Mouse (Mus musculus) left cerebral cortex, postnatal 14 days (tissue): Measurements from ENCODE around the gene Tubb2b. TPM values are rescaled to one million over a fixed set of nuclear protein-coding genes. Genes with fewer than 3 reads are reported as not detected.

Experiments used
- DNase-seq, 2 experiments: peaks; one replicate each; pipeline ENCODE4 v3.0.0; 2021 to 2022; ENCODE audit warnings: low spot score in 2 of 2, mixed read lengths in 1 of 2
- intact Hi-C: fragments of 180-260 bp; cut with DNase I; formaldehyde crosslinking; loops from one replicate; pipeline ENCODE4 v1.15.1; 2025
- long read RNA-seq, 2 experiments: library from polyadenylated mRNA; stranded (forward); transcript quantifications; one replicate each; pipeline ENCODE4 v2.0.0; 2021
- total RNA-seq, 2 experiments: library from RNA; stranded (reverse); gene quantifications; 2 replicates each; pipeline ENCODE4 v1.2.3; 2021

Gene Tubb2b
- 100 to 1,000 TPM; 348 to 398 TPM for total RNA-seq
- long read RNA-seq, experiment 1, transcript Tubb2b-201 (4 exons, 2,182 nt): major isoform, 21 of 49 reads
- long read RNA-seq, experiment 1, partial matches to known transcripts: 7 of 49 reads
- long read RNA-seq, experiment 1, other reads (novel, unspliced or antisense): 21 of 49 reads
- long read RNA-seq, experiment 2, transcript Tubb2b-201 (4 exons, 2,182 nt): major isoform, 47 of 68 reads
- long read RNA-seq, experiment 2, partial matches to known transcripts: 5 of 68 reads
- long read RNA-seq, experiment 2, other reads (novel, unspliced or antisense): 16 of 68 reads

GRCm38 (mm10) chr13:34130226-34130731, at the start of gene Tubb2b:
TSS of gene Tubb2b (minus strand) at chr13:34130466.
- intact Hi-C loops: loop anchor here (5.0 kb wide), 1 partner anchor 33 kb away; no protein-coding TSS in a partner anchor
- peak; percentile 82 to 83 for DNase-seq

- DNase-seq: no peak
- intact Hi-C loops: no loop called here
These were observed 43.8 kb upstream of the Tubb2b start for GRCm38 (mm10) chr13:34174025-34174424.

DNA sequence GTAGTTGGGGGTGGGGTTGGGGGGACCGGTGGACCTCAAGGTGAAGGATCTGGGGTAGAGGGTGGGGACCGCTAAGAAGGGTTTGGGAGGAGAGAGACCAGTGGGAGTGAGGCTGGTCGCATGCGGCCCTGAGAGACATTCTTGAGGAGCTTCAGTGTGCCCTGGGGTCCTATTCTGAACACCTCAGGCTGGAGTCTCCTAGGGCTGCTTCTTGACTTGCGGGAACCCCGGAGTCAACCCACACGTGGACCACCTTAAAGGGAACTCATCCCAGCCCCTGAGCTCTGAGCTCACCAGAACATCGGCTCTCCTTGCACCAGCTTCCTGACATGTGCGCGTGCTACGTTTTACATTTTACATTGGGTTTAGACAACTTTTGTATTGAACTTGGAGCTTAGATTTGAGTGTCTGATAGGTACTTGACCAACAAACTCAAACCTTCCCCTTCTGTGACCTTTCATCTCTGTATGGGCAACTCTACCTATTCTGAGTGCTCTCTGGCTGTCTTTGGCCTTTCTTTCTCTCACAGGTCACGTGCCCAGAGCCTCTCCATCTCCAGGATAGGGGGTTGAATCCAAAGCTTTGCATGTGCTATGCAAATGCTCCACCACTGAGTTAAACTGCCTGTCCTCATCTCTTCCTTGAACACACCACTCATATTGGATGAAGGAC, 33.2 kb upstream of the Tubb2b start:
- intact Hi-C loops: no loop called here
- DNase-seq: no peak

DNA sequence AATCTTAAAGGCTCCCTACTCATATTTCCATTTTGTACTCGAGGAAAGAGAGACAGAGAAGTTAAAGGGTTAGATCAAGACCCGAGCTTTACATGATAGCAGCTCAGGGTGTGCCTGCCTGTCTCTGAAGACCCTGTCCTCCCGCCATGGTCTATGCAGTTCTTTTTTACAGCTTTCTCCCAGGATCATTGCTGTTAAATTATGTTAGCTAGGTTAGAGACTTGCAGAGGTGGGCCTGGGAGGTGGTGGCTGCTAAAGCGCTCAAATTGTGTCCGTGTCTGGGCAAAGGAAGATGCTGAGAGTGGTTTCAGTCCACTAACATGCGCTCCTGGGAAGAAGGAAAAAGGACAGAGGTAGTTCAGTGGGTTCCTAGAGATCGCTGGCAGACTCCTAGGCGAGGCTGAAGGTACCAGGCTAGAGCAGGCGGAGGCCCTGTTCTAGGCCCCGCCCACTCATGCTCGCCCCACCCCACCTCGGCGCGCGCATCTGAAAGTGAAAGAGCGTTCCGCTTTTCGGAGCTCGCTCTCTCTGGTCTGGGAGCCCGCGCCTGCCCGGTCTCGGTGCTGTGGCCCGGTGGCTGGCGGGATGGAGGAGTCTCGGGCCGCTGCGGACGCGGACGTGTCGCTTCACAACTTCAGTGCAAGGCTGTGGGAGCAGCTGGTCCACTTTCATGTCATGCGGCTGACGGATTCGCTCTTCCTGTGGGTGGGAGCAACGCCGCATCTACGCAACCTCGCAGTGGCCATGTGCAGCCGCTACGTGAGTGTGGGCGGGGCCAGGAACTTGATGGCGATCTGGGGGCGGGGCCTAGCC, 32.4 kb upstream of the Tubb2b start, which contains the start of gene Psmg4:
TSS of gene Psmg4 (plus strand) at position 474 of the 813 bp plus-strand sequence.
- intact Hi-C loops: no loop called here
- peak; percentile 91 to 95 for DNase-seq

- no peak for DNase-seq
- intact Hi-C loops: no loop called here
These were observed 29.7 kb upstream of the Tubb2b start for GRCm38 (mm10) chr13:34159926-34160325.

DNA sequence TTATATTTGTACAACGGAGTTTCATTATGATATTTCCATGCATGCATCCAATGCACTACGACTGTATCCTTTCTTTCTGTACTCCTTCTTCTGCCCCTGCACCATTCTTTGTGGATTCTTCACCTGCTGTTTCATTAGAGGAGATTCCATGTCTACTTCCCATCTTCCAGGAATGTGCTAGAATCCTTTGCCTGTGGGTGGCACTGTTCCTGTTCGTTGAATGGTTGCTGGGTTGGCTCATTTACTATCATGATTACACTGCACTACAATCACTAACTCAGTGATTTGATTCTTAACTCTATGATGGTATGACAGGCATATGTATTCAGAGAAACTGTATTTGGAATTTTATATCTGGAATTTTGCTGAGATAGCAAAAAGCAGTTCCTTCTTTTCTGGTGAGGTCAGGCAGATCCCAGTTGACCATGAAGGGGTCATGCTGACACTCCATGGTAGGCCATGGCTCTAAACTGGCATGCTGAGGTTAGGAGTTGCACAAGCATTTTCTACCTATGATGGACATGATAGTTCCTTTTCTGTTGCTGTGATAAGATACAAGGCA, 27.4 kb upstream of the Tubb2b start:
- intact Hi-C loops: no loop called here
- no peak for DNase-seq

GRCm38 (mm10) chr13:34156840-34157185, 26.5 kb upstream of the Tubb2b start:
- peak in 1 of 2 experiments; percentile 26 for DNase-seq
- intact Hi-C loops: no loop called here

DNA sequence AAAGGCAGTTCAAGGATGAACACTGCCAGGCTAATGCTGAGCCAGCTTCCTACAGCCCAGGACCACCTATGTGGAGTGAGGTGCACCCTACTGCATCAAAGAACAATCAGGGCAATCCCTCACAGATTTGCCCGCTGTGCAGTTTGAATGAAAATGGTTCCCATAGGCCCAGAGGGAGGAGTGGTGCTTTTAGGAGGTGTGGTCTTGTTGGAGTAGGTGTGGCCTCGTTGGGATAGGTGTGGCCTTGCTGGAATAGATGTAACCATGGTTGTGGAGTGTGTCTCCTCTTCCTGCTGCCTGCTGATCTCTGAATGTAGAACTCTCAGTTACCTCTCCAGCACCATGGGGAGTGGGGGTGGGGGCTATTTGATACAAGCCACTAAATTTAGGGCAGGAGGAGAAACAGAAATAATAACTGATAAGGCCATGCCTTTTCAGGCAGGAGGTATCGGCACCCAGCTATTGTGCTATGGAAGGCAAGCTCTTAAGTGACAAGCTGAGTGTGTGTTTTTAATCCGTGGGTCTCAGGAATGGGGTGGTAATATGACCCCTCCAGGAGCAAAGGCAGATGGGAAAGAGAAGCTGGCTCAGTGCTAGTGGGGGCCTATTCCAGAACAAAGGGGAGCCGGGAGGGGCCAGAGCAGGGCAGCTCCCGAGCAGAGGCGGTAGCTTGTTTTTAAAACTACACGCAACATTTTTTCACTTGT, 26.0 kb upstream of the Tubb2b start:
- intact Hi-C loops: no loop called here
- no peak for DNase-seq

- DNase-seq: peak; percentile 85
- intact Hi-C loops: loop anchor here (1.0 to 2.0 kb wide), 2 partner anchors 78 to 109 kb away; no protein-coding TSS in a partner anchor
These were observed 24.6 kb upstream of the Tubb2b start for GRCm38 (mm10) chr13:34154931-34155272.

- intact Hi-C loops: loop anchor here (1.0 to 2.0 kb wide), 2 partner anchors 78 to 108 kb away; no protein-coding TSS in a partner anchor
- peak; percentile 83 to 93 for DNase-seq
These were observed 24.1 kb upstream of the Tubb2b start for GRCm38 (mm10) chr13:34154217-34154930.

- peak in 1 of 2 experiments; percentile 23 for DNase-seq
- intact Hi-C loops: loop anchor here (1.0 to 2.0 kb wide), 2 partner anchors 77 to 107 kb away; no protein-coding TSS in a partner anchor
These were observed 23.2 kb upstream of the Tubb2b start for GRCm38 (mm10) chr13:34153254-34154011.

GRCm38 (mm10) chr13:34152695-34153094, 22.4 kb upstream of the Tubb2b start:
- intact Hi-C loops: no loop called here
- no peak for DNase-seq

GRCm38 (mm10) chr13:34151425-34151824, 21.2 kb upstream of the Tubb2b start:
- DNase-seq: no peak
- intact Hi-C loops: no loop called here

GRCm38 (mm10) chr13:34150271-34151027, 20.2 kb upstream of the Tubb2b start:
- DNase-seq: peak; percentile 72 to 82
- intact Hi-C loops: loop anchor here (1.0 kb wide), 1 partner anchor 104 kb away; no protein-coding TSS in a partner anchor

GRCm38 (mm10) chr13:34149463-34150176, 19.4 kb upstream of the Tubb2b start:
- no peak for DNase-seq
- intact Hi-C loops: loop anchor here (1.0 kb wide), 1 partner anchor 103 kb away; no protein-coding TSS in a partner anchor

DNA sequence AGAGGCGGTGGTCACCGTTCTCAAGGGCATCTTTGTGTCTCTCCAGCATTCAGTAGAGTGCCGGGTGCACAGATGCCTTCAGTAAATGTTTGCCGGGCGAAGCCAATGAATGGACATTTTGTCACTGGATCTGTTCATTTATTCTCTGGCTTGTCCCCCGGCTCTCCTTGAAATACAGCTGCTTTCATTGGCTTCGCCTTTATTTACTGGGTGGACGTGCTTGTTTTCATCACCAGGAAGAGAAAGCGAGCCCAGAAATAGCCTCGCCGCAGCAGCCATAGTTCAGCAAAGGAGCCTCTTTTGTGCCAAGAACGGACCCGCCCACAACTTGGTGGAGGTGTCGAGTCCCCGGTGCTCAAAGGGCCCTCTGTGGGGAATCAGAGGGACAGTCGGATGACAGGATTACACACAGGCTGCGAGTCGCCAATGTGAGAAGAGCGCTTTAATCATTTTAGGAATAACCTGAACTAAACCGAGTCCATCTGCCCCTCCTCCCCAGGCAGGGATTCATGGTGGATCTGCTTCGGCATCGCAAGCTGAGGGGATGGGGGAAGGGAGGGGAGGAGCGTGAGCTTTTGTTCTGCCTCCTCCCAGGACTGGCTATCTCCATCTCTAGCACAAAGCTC, 18.6 kb upstream of the Tubb2b start:
- peak; percentile 65 to 86 for DNase-seq
- intact Hi-C loops: no loop called here
